Mouse (Mus musculus): Measurements from ENCODE around the gene Smco3.

Smco3 gene

GRCm38 (mm10) chr6:136847267-136847666, 12.0 kb upstream of the Smco3 start:
- no peak for DNase-seq (ENCODE audit: low read depth, low spot score)

GRCm38 (mm10) chr6:136845706-136846480, 10.6 kb upstream of the Smco3 start:
- no peak for DNase-seq (ENCODE audit: low read depth, low spot score)

- DNase-seq (ENCODE audit: low read depth, low spot score) = no peak
Measured at GRCm38 (mm10) chr6:136844903-136845302, 9.7 kb upstream of the Smco3 start.

- no peak for DNase-seq (ENCODE audit: low read depth, low spot score)
Measured at GRCm38 (mm10) chr6:136837323-136837722, 2.1 kb upstream of the Smco3 start.

- DNase-seq (ENCODE audit: low read depth, low spot score) = no peak
Measured at GRCm38 (mm10) chr6:136831712-136832111, 3.5 kb downstream of the Smco3 start.

- no peak for DNase-seq (ENCODE audit: low read depth, low spot score)
Measured at GRCm38 (mm10) chr6:136828681-136829080, 6.6 kb downstream of the Smco3 start.

- peak; percentile 97 for DNase-seq (ENCODE audit: low read depth, low spot score)
Measured at GRCm38 (mm10) chr6:136827881-136828561, 7.2 kb downstream of the Smco3 start, which contains the start of gene Wbp11. Gene Wbp11, minus strand, starts transcription at chr6:136828233.

DNA sequence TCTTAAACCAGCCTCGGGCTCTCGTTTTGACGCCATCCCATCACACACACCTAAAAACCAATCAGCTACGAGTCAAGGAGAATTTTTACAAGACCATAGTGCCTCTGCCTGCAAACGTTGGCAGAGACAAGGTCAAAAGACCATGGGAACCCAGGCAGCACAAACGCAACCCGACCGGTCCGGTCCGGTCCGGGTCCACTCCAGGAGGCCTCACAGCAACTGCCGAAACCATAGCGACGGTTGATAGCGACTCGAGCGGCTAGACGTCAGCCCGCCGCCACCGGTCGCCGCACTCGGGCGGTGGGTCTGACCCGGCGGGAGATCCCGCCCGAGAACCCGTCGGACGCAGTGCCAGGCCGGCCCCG, 7.8 kb downstream of the Smco3 start, which contains the start of gene BC049715:
Gene BC049715, plus strand, starts transcription at position 111 of the 365 bp plus-strand sequence.
- DNase-seq (ENCODE audit: low read depth, low spot score) = no peak

- DNase-seq (ENCODE audit: low read depth, low spot score) = no peak
Measured at GRCm38 (mm10) chr6:136827116-136827515, 8.1 kb downstream of the Smco3 start.

DNA sequence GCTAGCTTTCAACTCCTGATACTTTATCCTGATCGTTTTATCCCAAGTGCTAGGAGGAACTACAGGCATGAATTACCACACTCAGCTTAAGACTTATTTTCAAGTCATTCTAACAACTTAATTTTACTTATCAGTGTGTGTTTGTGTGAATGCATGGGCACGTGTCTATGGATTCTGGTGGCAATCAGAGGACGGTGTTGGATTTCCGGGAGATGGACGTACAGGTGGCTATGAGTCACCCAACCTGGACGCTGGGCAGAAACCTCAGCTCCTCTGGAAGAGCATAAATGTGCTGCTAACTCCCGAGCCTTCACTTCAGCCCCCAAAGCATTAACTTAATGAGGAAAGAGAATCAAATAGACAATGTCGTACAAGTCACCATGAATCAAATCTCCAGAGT, 10.3 kb downstream of the Smco3 start:
- no peak for DNase-seq (ENCODE audit: low read depth, low spot score)

- no peak for DNase-seq (ENCODE audit: low read depth, low spot score)
Measured at GRCm38 (mm10) chr6:136821086-136821485, 14.2 kb downstream of the Smco3 start.

DNA sequence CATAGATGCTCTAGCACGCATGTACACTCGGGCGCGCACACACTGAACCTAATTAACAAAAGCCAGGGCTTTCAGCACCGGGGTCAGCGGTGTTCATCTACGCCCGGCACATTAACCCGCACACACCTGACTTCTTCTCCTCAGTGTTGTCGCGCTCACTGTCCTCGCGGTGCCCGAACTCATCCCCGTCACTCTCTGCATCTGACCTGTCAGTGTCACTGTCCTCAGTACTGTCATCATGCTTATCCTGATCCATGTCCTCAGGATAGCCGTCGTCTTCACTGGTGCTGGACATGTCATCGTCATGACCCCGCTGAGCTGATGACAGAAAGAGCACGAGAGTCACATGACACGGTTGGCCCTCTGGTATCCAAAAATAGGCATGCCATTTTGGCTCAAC, 14.9 kb downstream of the Smco3 start:
- DNase-seq (ENCODE audit: low read depth, low spot score) = no peak

DNA sequence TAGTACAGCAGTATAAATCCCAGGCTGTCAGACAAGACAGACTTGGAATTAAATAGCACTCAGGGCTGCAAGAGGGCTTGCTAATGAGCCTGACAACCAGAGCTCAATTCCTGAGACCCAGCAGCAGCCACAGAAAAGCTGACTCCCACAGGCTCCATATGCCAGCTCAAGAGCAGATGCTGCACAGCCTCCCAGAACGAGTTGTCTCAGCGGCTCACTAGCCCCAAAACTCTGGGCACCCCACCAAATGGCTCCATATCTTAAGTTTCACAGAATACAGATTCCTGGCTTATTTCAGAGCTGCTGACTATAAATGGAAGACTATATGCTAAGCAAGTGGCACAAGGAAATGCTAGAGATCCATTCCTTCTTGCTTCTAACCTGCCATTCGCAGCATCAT, 17.7 kb downstream of the Smco3 start:
- no peak for DNase-seq (ENCODE audit: low read depth, low spot score)

DNA sequence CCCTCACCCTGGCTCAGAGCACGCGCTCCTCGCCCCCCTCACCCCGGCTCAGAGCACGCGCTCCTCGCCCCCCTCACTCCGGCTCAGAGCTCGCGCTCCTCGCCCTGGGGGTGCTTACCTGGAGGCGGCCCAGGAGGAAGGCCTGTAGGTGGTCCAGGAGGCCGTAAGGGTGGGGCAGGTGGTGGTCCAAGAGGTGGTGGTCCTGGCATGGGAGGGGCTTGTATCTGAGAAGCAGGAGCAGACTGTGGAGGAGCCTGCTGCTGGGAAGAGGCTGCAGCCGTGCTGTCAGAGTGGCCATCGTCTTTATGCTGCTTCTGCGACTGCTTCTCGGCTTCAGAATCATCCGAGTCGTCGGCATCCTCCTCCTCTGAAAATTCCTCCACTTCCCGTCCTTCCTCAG, 18.4 kb downstream of the Smco3 start:
- DNase-seq (ENCODE audit: low read depth, low spot score) = no peak

DNA sequence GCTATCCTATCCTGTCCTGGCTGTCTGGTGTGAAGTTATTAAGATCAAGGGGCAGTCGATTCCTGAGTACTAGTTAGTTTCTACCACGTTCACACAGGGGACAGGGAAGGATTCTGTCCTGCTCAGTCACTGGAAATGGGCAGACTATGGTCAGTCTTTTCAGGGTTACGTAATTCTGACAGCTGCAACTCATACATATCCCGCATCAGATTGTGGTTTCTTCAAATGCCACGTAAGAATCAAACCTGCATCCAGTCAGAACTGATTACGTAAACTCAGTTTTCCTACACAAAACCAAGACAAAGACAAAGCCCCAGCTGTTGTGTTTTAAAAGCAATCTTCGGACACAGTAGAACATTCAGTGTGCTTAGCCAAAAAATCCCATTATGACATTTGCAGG, 19.9 kb downstream of the Smco3 start:
- no peak for DNase-seq (ENCODE audit: low read depth, low spot score)

DNA sequence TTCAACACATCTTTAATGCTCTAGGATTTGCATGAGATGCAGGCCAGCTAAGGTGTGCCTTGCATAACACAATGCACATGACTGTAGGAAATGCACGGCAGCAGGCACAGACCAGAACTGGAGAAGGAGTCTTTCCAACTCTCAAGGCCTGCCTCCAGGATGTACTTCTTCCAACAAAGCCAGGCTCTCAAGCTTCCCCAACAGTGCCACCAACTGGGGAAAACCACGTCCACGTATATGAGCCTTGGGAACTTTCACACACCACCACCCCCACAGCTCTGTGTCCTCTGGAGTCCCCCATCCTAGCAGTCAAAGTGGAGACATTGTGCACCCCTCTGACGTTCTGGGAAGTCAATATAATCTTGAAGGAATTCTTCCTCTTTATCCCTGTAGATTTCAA, 22.1 kb downstream of the Smco3 start:
- DNase-seq (ENCODE audit: low read depth, low spot score) = no peak

DNA sequence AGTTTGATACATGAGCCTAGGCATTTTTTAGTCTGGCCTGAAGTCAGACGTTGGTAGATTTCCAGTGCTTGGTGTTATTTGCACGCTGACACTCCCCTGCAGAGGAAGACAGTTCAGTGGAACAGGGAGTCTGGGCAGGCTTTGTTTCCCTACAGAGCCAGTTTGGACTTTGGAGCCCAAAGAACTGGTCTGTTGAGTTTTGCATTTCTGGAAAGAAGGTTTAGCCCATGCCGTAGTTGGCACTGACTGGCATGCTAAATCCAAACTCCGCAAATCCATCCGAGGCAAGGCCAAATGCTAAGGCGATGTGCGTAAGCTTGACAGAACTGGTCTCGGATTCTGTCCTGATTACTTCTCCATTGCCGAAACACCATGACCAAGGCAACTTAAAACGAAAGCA, 24.1 kb downstream of the Smco3 start:
- DNase-seq (ENCODE audit: low read depth, low spot score) = no peak

DNA sequence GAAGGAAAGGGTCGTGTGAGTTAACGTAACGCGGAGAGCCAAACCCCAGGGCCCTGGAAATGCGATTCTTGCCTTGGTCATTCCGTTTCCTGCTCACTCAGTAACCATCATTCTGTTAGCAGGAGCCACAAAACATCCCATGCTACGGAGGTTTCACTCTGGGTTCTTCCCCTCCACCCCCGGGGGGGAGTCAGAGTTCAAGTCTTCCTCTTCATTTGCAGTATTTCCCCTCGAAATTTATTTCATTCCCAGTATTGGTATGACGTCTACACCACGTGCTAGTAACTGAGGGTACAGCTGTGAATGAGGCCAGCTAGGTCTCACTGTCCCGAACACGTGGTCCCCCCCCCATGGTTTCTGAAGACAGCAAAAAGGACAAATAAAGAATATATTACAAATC, 25.6 kb downstream of the Smco3 start:
- DNase-seq (ENCODE audit: low read depth, low spot score) = no peak

DNA sequence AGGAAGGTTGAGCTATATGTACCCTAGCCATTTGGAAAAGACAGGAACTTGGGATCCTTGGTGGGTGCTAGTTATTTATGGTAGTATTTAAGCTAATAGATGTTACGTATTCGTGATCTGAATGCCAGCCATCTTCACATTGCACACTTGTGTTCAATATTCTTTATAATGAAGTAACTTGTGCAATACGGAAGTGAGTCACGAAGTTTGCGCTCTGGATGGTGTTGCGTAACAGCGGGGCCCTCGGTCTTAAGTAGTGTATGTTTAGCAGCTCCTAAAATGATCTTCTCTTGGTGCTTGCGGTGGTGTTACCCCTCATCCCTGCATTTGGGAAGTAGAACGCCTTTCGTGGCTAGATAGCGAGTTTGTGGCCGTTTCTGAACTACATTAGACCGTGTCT, 26.2 kb downstream of the Smco3 start:
- DNase-seq (ENCODE audit: low read depth, low spot score) = no peak

- no peak for DNase-seq (ENCODE audit: low read depth, low spot score)
Measured at GRCm38 (mm10) chr6:136808631-136809046, 26.6 kb downstream of the Smco3 start.

- peak; percentile 96 for DNase-seq (ENCODE audit: low read depth, low spot score)
Measured at GRCm38 (mm10) chr6:136808014-136808417, 27.2 kb downstream of the Smco3 start, which contains the start of gene H2afj. Gene H2afj, plus strand, starts transcription at chr6:136808244.

GRCm38 (mm10) chr6:136807395-136808013, 27.7 kb downstream of the Smco3 start:
- DNase-seq (ENCODE audit: low read depth, low spot score) = no peak

GRCm38 (mm10) chr6:136806819-136807218, 28.4 kb downstream of the Smco3 start:
- no peak for DNase-seq (ENCODE audit: low read depth, low spot score)

Measured in mesoderm, embryonic 11.5 days (tissue).